Mouse (Mus musculus) embryonic fibroblast, embryonic 13.5 days (primary cell): Measurements from ENCODE around the gene H2-Ab1. TPM values are rescaled to one million over a fixed set of nuclear protein-coding genes. Genes with fewer than 3 reads are reported as not detected.
"Not testable (repeated sequence)": the region's sequence is repeated elsewhere in the genome, so short reads cannot be mapped to it uniquely, and the experiment has no call there.

Experiments
- H3K27ac ChIP-seq: 2 replicates; pipeline ENCODE4 v1.5.1; 2012; ENCODE audit warnings: low read length, control low read depth, inconsistent platforms; ENCODE audit not compliant: insufficient read depth
- H3K4me1 ChIP-seq: 2 replicates; pipeline ENCODE4 v1.6.1; 2011; ENCODE audit warnings: low read length; ENCODE audit not compliant: control insufficient read depth, insufficient read depth
- H3K4me3 ChIP-seq: 2 replicates; pipeline ENCODE4 v1.5.1; 2011; ENCODE audit warnings: mild to moderate bottlenecking, control low read depth, low read length; ENCODE audit not compliant: insufficient read depth
- CTCF ChIP-seq: IDR thresholded peaks from 2 replicates; pipeline ENCODE4 v1.5.1; 2011; ENCODE audit warnings: mild to moderate bottlenecking, control low read depth, low read length, moderate library complexity, borderline replicate concordance; ENCODE audit not compliant: insufficient read depth
- POLR2A ChIP-seq: IDR thresholded peaks from 2 replicates; pipeline ENCODE4 v1.6.1; 2011; ENCODE audit warnings: low read depth, mild to moderate bottlenecking, control low read depth, low read length, moderate library complexity
- polyA plus RNA-seq: library from polyadenylated mRNA; stranded (reverse); fragments of >200 nt; gene quantifications from 2 replicates; pipeline ENCODE4 v1.2.4, GENCODE M21; 2011; ENCODE audit warnings: low read depth; ENCODE audit not compliant: missing spikeins, insufficient read length

The H2-Ab1 gene
- polyA plus RNA-seq, 1 experiment: not detected

GRCm38 (mm10) chr17:34218675-34219074, 38.8 kb upstream of the H2-Ab1 start:
- no peak overlapping the region for H3K27ac ChIP-seq
- TF ChIP-seq POLR2A: no peak
- TF ChIP-seq CTCF: no peak
- no peak overlapping the region for H3K4me3 ChIP-seq

GRCm38 (mm10) chr17:34219096-34219495, 38.4 kb upstream of the H2-Ab1 start:
- not testable (repeated sequence) for H3K27ac ChIP-seq, H3K4me3 ChIP-seq, H3K4me1 ChIP-seq

More at GRCm38 (mm10) chr17:34218675-34219074, 38.8 kb upstream of the H2-Ab1 start:
- no peaks in the 10 kb centered on the region for H3K4me1 ChIP-seq

- not testable (repeated sequence) for H3K4me1 ChIP-seq, H3K27ac ChIP-seq, H3K4me3 ChIP-seq
Measured at GRCm38 (mm10) chr17:34219801-34220200, 37.7 kb upstream of the H2-Ab1 start.

- not testable (repeated sequence) for H3K4me1 ChIP-seq, H3K4me3 ChIP-seq, H3K27ac ChIP-seq
Measured at GRCm38 (mm10) chr17:34220401-34220800, 37.1 kb upstream of the H2-Ab1 start.

- TF ChIP-seq CTCF (no peak), POLR2A (no peak)
- H3K4me1 ChIP-seq: no peaks in the 10 kb centered on the region
- no peak overlapping the region for H3K4me3 ChIP-seq
- H3K27ac ChIP-seq: no peak overlapping the region
Measured at GRCm38 (mm10) chr17:34224816-34225215, 32.7 kb upstream of the H2-Ab1 start.

- Histone ChIP-seq H3K27ac (no peak overlapping the region), H3K4me1 (no peaks in the 10 kb centered on the region), H3K4me3 (no peak overlapping the region)
- TF ChIP-seq CTCF: no peak
- no peak for TF ChIP-seq POLR2A
Measured at GRCm38 (mm10) chr17:34225426-34225825, 32.1 kb upstream of the H2-Ab1 start.

- not testable (repeated sequence) for H3K4me3 ChIP-seq, H3K4me1 ChIP-seq, H3K27ac ChIP-seq
Measured at GRCm38 (mm10) chr17:34225911-34226310, 31.6 kb upstream of the H2-Ab1 start.

- not testable (repeated sequence) for H3K27ac ChIP-seq, H3K4me1 ChIP-seq, H3K4me3 ChIP-seq
Measured at GRCm38 (mm10) chr17:34230971-34231370, 26.5 kb upstream of the H2-Ab1 start.

GRCm38 (mm10) chr17:34232021-34232420, 25.5 kb upstream of the H2-Ab1 start:
- not testable (repeated sequence) for H3K27ac ChIP-seq, H3K4me1 ChIP-seq, H3K4me3 ChIP-seq

GRCm38 (mm10) chr17:34234926-34235325, 22.6 kb upstream of the H2-Ab1 start:
- H3K4me1 ChIP-seq: no peaks in the 10 kb centered on the region
- H3K27ac ChIP-seq: no peak overlapping the region
- TF ChIP-seq CTCF: peak; percentile 86
- TF ChIP-seq POLR2A: no peak
- H3K4me3 ChIP-seq: no peak overlapping the region

GRCm38 (mm10) chr17:34236691-34237090, 20.8 kb upstream of the H2-Ab1 start:
- TF ChIP-seq CTCF: no peak
- TF ChIP-seq POLR2A: no peak
- Histone ChIP-seq H3K27ac (no peak overlapping the region), H3K4me1 (no peaks in the 10 kb centered on the region), H3K4me3 (no peak overlapping the region)

GRCm38 (mm10) chr17:34237741-34238140, 19.7 kb upstream of the H2-Ab1 start:
- no peaks in the 10 kb centered on the region for H3K4me1 ChIP-seq
- no peak for TF ChIP-seq POLR2A
- TF ChIP-seq CTCF: no peak
- H3K27ac ChIP-seq: no peak overlapping the region
- H3K4me3 ChIP-seq: no peak overlapping the region
